Mouse (Mus musculus) CH12.LX (cell line): ENCODE measurements around the gene Gm4881.

ENCODE experiments used
- CTCF ChIP-seq, 2 experiments: IDR thresholded peaks in 1 of 2; conservative IDR thresholded peaks in 1 of 2; 2 replicates each; pipeline ENCODE4 v1.5.1; 2011 to 2012; ENCODE audit warnings: low read depth in 2 of 2, low read length in 2 of 2, improper control_type of control experiment in 1 of 2, inconsistent platforms in 1 of 2, mild to moderate bottlenecking in 1 of 2, moderate library complexity in 1 of 2
- EP300 ChIP-seq: IDR thresholded peaks from 2 replicates; pipeline ENCODE4 v1.6.1; 2011; ENCODE audit warnings: low read length, improper control_type of control experiment
- MAX ChIP-seq: IDR thresholded peaks from 2 replicates; pipeline ENCODE4 v1.6.1; 2011; ENCODE audit warnings: low read length, improper control_type of control experiment
- RCOR1 ChIP-seq: conservative IDR thresholded peaks from 2 replicates; pipeline ENCODE4 v1.6.1; 2012; ENCODE audit warnings: low read depth, mild to moderate bottlenecking, inconsistent platforms, low read length, improper control_type of control experiment
- USF2 ChIP-seq: conservative IDR thresholded peaks from 2 replicates; pipeline ENCODE4 v1.6.1; 2011; ENCODE audit warnings: low read depth, low read length, improper control_type of control experiment

DNA sequence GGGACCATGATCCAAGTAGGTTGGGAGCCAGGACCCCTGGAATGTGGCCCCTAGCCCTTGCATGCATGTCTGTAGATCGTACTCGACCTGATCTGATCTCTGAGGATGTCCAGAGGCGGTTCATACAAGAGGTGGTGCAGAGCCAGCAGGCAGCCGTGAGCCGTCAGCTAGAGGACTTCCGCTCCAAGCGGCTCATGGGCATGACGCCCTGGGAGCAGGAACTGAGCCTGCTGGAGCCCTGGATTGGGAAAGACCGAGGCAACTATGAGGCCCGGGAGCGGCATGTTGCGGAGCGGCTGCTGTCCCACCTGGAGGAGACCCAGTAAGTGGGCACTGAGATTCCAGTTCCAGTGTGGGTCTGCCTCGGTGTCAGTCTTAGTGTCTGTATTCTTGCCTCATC is 31.8 kb downstream of the Gm4881 start:
- TF ChIP-seq USF2 (no peak), CTCF (conservative IDR thresholded peaks at IDR 0.05 in 1 of 2, IDR thresholded peaks at IDR 0.05 in 1 of 2; ENCODE audit: low read depth in 2 of 2, low read length in 2 of 2) (no peak), MAX (no peak), EP300 (no peak), RCOR1 (no peak)
